Mouse (Mus musculus): Measurements from ENCODE around the gene Cd300e. TPM values are rescaled to one million over a fixed set of nuclear protein-coding genes. Genes with fewer than 3 reads are reported as not detected.

Gene Cd300e
- total RNA-seq, 1 experiment from 2014 or later: 0.33 TPM

Other genes with a start within 250 kb of the Cd300e start
- gene Gprc5c, start 211.0 kb downstream of the Cd300e start, total RNA-seq (2021): 5.4 and 13.9 TPM in 2 replicates
- gene Cd300a, start 172.1 kb downstream of the Cd300e start, total RNA-seq (2021): 0.76 and 0.95 TPM in 2 replicates
- 0.57 and 0.64 TPM in 2 replicates for gene Cd300lb, start 127.8 kb downstream of the Cd300e start, total RNA-seq (2021)
- not detected in 2 replicates for gene Cd300c, start 93.0 kb downstream of the Cd300e start, total RNA-seq (2021)
- gene Cd300ld, start 72.3 kb downstream of the Cd300e start, total RNA-seq (2021): 0.48 and 0.58 TPM in 2 replicates
- gene Cd300c2, start 60.3 kb downstream of the Cd300e start, total RNA-seq (2021): 1.5 and 2.2 TPM in 2 replicates
- not detected in 2 replicates for gene Cd300ld2, start 46.0 kb downstream of the Cd300e start, total RNA-seq (2021)
- not detected in 2 replicates for gene Cd300ld4, start 35.2 kb downstream of the Cd300e start, total RNA-seq (2021)
- 3.5 TPM in 1 of 2 replicates, not detected in the other for gene Cd300ld5, start 24.4 kb downstream of the Cd300e start, total RNA-seq (2021)
- gene Cd300ld3, start 13.8 kb downstream of the Cd300e start, total RNA-seq (2021): 2.3 and 4.2 TPM in 2 replicates
- 0.58 and 0.76 TPM in 2 replicates for gene Rab37, start 29.3 kb upstream of the Cd300e start, total RNA-seq (2021)
- gene Cd300lf, start 71.8 kb upstream of the Cd300e start, total RNA-seq (2021): 0.55 and 0.62 TPM in 2 replicates
- 17.5 and 18.1 TPM in 2 replicates for gene Slc9a3r1, start 101.2 kb upstream of the Cd300e start, total RNA-seq (2021)
- gene Tmem104, start 125.3 kb upstream of the Cd300e start, total RNA-seq (2021): 19.9 and 22.3 TPM in 2 replicates
- gene Nat9, start 125.7 kb upstream of the Cd300e start, total RNA-seq (2021): 37.3 and 38.1 TPM in 2 replicates
- 2.5 and 3.5 TPM in 2 replicates for gene Grin2c, start 205.1 kb upstream of the Cd300e start, total RNA-seq (2021)
- gene Fdxr, start 214.9 kb upstream of the Cd300e start, total RNA-seq (2021): 1,338 and 1,408 TPM in 2 replicates
- 75.5 and 93.9 TPM in 2 replicates for gene Fads6, start 235.5 kb upstream of the Cd300e start, total RNA-seq (2021)
- gene Otop2, start 245.0 kb upstream of the Cd300e start, total RNA-seq (2021): not detected in 2 replicates

Data from adrenal gland, postnatal 25 days (tissue).